Mouse (Mus musculus): Measurements from ENCODE around the gene Klrb1c. TPM values are rescaled to one million over a fixed set of nuclear protein-coding genes. Genes with fewer than 3 reads are reported as not detected.

The Klrb1c gene
- polyA plus RNA-seq (2014; fragmentation: Nextera tagmentation; extraction: Ambion mirVana), result 0.61 TPM in 1 of 2 replicates, not detected in the other

GRCm38 (mm10) chr6:128789115-128789514 is at the start of gene Klrb1c:
Klrb1c (minus strand) TSS chr6:128789215.
- no peak within 1 kb of the TSS for H3K4me2 ChIP-seq (replicated peaks; ENCODE audit: low read depth, low read length)
- no peak within 1 kb of the TSS for H3K27ac ChIP-seq (ENCODE audit: low read depth, low read length)
- no peak for ATAC-seq (ENCODE audit: low FRiP score, low TSS enrichment)
- H3K27me3 ChIP-seq (ENCODE audit: control insufficient read depth, insufficient read depth, low read length), result no peaks in the 10 kb centered on the region
- H3K4me3 ChIP-seq (ENCODE audit: low read length), result no peak within 1 kb of the TSS
- 93% methylated on average over 2 of the region's 2 CpGs for WGBS
- H3K9ac ChIP-seq (ENCODE audit: low read depth, low read length), result no peak within 1 kb of the TSS
- peaks cover 6% of the 10 kb centered on the region for H3K4me1 ChIP-seq (ENCODE audit: control insufficient read depth, insufficient read depth, low read length)
- no peaks in the 10 kb centered on the region for H3K36me3 ChIP-seq (ENCODE audit: control insufficient read depth, insufficient read depth, low read length)
- H3K9me3 ChIP-seq (ENCODE audit: control insufficient read depth, low read length), result no peaks in the 10 kb centered on the region

DNA sequence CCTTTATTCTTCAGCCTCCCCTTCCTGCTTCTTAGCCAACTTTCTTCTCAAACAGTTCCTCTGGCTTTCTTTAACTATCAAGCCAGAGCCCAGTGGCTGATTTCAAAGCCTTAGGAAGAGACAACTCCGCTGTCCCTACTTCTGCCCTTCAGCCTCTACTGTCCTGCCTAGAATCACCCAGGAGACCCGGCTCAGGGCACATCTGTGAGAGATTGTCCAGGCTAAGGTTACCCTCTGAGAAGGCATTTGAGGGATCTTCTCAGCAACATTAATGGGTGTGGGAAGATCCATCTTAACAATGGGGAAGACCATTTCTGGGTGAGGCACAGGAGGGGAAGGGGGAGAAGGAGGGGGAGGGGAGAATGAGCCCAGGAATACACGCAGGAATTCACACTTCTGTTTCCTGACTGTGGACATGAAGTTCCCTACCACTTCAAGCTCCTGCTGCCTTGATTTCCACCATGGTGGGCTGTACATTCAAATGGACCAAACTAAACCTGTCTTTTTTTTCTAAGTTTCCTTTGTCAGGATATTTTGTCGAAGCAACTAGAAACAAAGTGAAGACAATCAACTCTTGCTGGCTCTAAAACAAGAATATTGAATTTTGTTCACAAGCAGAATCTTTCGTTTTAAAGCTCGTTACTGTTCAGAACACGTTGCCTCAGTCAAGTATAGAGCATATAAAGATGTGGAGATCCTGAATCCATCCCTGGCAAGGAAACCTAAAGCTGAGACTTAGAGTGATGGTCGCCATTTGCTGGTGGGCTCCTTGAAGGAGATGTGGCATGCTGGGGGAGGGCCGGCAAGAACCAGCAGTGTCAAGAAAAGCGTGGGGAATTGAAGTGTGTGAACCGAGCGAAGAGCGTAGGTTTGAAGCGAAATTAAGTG is 48.7 kb upstream of the Klrb1c start:
- H3K4me2 ChIP-seq (replicated peaks; ENCODE audit: low read depth, low read length), result peak overlapping the region; percentile 50
- WGBS, result 2% methylated on average over 14 of the region's 14 CpGs
- no peaks in the 10 kb centered on the region for H3K36me3 ChIP-seq (ENCODE audit: control insufficient read depth, insufficient read depth, low read length)
- H3K9ac ChIP-seq (ENCODE audit: low read depth, low read length), result peak overlapping the region; percentile 87
- H3K4me3 ChIP-seq (ENCODE audit: low read length), result peak overlapping the region; percentile 86
- no peaks in the 10 kb centered on the region for H3K27me3 ChIP-seq (ENCODE audit: control insufficient read depth, insufficient read depth, low read length)
- H3K9me3 ChIP-seq (ENCODE audit: control insufficient read depth, low read length), result no peaks in the 10 kb centered on the region
- peak overlapping the region; percentile 96 for H3K27ac ChIP-seq (ENCODE audit: low read depth, low read length)
- H3K4me1 ChIP-seq (ENCODE audit: control insufficient read depth, insufficient read depth, low read length), result 0 out of 2 replicates have a peak, but pooled peaks cover 9% of the 10 kb centered on the region
- ATAC-seq (ENCODE audit: low FRiP score, low TSS enrichment), result peak; percentile 30; the same call in 1 of the 2 replicates

GRCm38 (mm10) chr6:128836955-128837334 is 47.9 kb upstream of the Klrb1c start:
- 85% methylated on average over 6 of the region's 6 CpGs for WGBS
- H3K36me3 ChIP-seq (ENCODE audit: control insufficient read depth, insufficient read depth, low read length), result no peaks in the 10 kb centered on the region
- H3K27ac ChIP-seq (ENCODE audit: low read depth, low read length), result no peak overlapping the region
- H3K4me3 ChIP-seq (ENCODE audit: low read length), result peak overlapping the region; percentile 86; the same call in 1 of the 2 replicates
- ATAC-seq (ENCODE audit: low FRiP score, low TSS enrichment), result no peak
- H3K4me2 ChIP-seq (replicated peaks; ENCODE audit: low read depth, low read length), result peak overlapping the region; percentile 50
- 0 out of 2 replicates have a peak, but pooled peaks cover 5% of the 10 kb centered on the region for H3K4me1 ChIP-seq (ENCODE audit: control insufficient read depth, insufficient read depth, low read length)
- no peaks in the 10 kb centered on the region for H3K9me3 ChIP-seq (ENCODE audit: control insufficient read depth, low read length)
- H3K9ac ChIP-seq (ENCODE audit: low read depth, low read length), result no peak overlapping the region
- no peaks in the 10 kb centered on the region for H3K27me3 ChIP-seq (ENCODE audit: control insufficient read depth, insufficient read depth, low read length)

DNA sequence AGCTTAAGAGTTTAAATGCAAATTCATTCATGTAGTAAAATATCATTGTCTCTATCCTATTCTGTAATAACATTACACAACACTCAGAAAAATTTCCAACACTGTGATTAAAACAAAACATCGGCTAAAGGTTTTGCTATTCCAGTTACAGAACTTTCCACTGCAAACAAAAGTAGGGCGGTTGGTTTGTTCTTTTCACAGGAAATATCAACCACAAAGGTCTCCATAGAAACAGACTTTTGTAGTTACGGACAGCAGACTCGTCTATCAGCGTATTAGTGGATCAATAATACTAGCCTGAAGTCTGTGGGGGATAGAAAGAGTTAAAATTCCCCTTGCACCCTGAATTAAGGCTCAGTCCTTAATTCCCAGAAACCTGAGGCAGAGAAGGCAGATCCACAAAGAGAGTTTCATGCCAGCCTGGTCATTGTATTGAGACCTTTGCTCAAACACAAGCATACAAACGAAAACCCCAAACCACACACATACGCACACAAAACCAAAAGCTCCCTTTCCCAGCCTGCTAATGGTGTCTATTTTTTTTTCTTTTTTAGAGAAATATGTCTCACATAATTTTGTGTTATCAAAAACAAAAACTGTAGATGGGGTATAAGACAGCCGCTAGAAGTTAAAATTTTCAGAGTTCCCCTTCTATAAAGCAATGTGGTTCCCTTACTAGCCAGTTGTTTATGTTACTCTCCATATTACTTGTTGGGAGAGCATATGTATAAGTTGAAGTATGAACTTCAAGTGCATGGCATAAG is 47.4 kb upstream of the Klrb1c start:
- WGBS, result 95% methylated on average over 8 of the region's 8 CpGs
- 0 out of 2 replicates have a peak, but pooled peaks cover 4% of the 10 kb centered on the region for H3K4me1 ChIP-seq (ENCODE audit: control insufficient read depth, insufficient read depth, low read length)
- ATAC-seq (ENCODE audit: low FRiP score, low TSS enrichment), result no peak

DNA sequence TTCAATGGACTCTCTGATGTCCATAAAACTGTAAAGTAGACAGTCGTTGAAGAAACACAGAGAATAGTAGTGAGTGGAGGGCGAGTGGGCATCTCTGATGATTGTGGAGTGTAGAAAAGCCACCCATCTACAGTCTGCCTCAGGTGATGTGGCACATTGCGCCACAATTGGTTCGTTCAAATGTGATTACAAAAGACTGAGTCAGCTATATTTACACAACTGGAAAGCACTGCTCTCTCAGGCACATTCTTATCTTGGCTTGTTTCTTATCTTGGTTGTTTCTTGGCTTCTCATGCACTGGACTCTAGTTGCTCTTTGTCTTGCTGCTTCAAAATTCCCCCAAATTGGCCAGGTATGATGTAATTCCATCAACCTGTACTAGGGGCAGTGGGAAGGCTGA is 46.6 kb upstream of the Klrb1c start:
- ATAC-seq (ENCODE audit: low FRiP score, low TSS enrichment), result no peak
- Histone ChIP-seq H3K27ac (ENCODE audit: low read depth, low read length) (no peak overlapping the region), H3K9ac (ENCODE audit: low read depth, low read length) (no peak overlapping the region), H3K9me3 (ENCODE audit: control insufficient read depth, low read length) (no peaks in the 10 kb centered on the region), H3K4me2 (replicated peaks; ENCODE audit: low read depth, low read length) (no peak overlapping the region), H3K4me3 (ENCODE audit: low read length) (no peak overlapping the region), H3K27me3 (ENCODE audit: control insufficient read depth, insufficient read depth, low read length) (no peaks in the 10 kb centered on the region), H3K4me1 (ENCODE audit: control insufficient read depth, insufficient read depth, low read length) (0 out of 2 replicates have a peak, but pooled peaks cover 4% of the 10 kb centered on the region), H3K36me3 (ENCODE audit: control insufficient read depth, insufficient read depth, low read length) (no peaks in the 10 kb centered on the region)
- WGBS, result 90% methylated on average over 4 of the region's 4 CpGs

More for the DNA sequence above, 47.4 kb upstream of the Klrb1c start:
- H3K27ac ChIP-seq (ENCODE audit: low read depth, low read length), result no peak overlapping the region
- H3K9ac ChIP-seq (ENCODE audit: low read depth, low read length), result no peak overlapping the region
- no peak overlapping the region for H3K4me2 ChIP-seq (replicated peaks; ENCODE audit: low read depth, low read length)
- no peaks in the 10 kb centered on the region for H3K36me3 ChIP-seq (ENCODE audit: control insufficient read depth, insufficient read depth, low read length)
- H3K4me3 ChIP-seq (ENCODE audit: low read length), result no peak overlapping the region
- no peaks in the 10 kb centered on the region for H3K27me3 ChIP-seq (ENCODE audit: control insufficient read depth, insufficient read depth, low read length)
- no peaks in the 10 kb centered on the region for H3K9me3 ChIP-seq (ENCODE audit: control insufficient read depth, low read length)

DNA sequence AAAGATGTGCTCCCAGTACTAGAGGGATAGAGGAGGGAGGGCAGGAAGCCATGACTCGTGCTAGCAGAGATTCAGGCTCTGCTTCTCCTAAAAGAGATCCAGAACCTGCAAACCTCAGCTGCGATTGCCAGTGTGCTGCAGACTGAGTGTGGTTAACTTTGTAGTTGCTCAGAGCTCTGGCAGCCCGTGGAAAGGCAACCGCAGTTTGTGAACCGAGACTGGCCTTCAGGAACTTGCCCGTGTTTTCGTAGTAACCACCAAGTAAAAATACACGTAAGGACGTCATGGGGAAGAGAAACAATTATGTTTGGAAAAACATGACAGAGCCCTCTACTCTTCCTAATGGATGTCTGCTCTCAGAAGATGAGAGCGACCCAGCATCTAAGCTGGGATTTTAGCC is 44.0 kb upstream of the Klrb1c start:
- Histone ChIP-seq H3K4me3 (ENCODE audit: low read length) (no peak overlapping the region), H3K27me3 (ENCODE audit: control insufficient read depth, insufficient read depth, low read length) (no peaks in the 10 kb centered on the region), H3K9me3 (ENCODE audit: control insufficient read depth, low read length) (no peaks in the 10 kb centered on the region), H3K4me1 (ENCODE audit: control insufficient read depth, insufficient read depth, low read length) (no peaks in the 10 kb centered on the region), H3K36me3 (ENCODE audit: control insufficient read depth, insufficient read depth, low read length) (no peaks in the 10 kb centered on the region), H3K9ac (ENCODE audit: low read depth, low read length) (no peak overlapping the region), H3K27ac (ENCODE audit: low read depth, low read length) (no peak overlapping the region), H3K4me2 (replicated peaks; ENCODE audit: low read depth, low read length) (no peak overlapping the region)
- no peak for ATAC-seq (ENCODE audit: low FRiP score, low TSS enrichment)
- 86% methylated on average over 10 of the region's 10 CpGs for WGBS

DNA sequence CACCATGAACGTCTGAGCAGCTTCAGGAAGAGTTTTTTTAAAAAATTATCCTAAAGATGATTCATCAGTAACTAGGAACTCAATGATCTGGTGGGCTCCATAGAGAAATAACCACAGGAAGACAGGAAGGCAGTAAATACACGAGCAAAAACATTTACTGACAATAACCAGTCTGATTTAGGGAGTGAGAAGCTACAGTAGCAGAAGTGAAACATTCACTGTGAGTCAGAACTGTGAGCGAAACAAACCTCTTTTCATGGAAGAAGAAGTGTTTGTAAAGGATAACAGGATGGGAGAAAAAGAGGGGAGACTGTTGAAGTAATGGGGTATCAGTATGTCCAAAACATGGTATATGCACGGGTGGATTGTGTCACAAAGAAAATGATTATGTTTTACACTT is 40.8 kb upstream of the Klrb1c start:
- WGBS, result 67% methylated on average over 4 of the region's 4 CpGs
- H3K9me3 ChIP-seq (ENCODE audit: control insufficient read depth, low read length), result no peaks in the 10 kb centered on the region

GRCm38 (mm10) chr6:128826781-128827180 is 37.8 kb upstream of the Klrb1c start:
- 76% methylated on average over 3 of the region's 3 CpGs for WGBS
- no peak overlapping the region for H3K9ac ChIP-seq (ENCODE audit: low read depth, low read length)
- no peak for ATAC-seq (ENCODE audit: low FRiP score, low TSS enrichment)

More for the DNA sequence above, 40.8 kb upstream of the Klrb1c start:
- H3K4me2 ChIP-seq (replicated peaks; ENCODE audit: low read depth, low read length), result no peak overlapping the region
- no peaks in the 10 kb centered on the region for H3K4me1 ChIP-seq (ENCODE audit: control insufficient read depth, insufficient read depth, low read length)
- ATAC-seq (ENCODE audit: low FRiP score, low TSS enrichment), result no peak
- H3K27ac ChIP-seq (ENCODE audit: low read depth, low read length), result no peak overlapping the region
- no peak overlapping the region for H3K4me3 ChIP-seq (ENCODE audit: low read length)
- no peaks in the 10 kb centered on the region for H3K36me3 ChIP-seq (ENCODE audit: control insufficient read depth, insufficient read depth, low read length)
- H3K9ac ChIP-seq (ENCODE audit: low read depth, low read length), result no peak overlapping the region
- H3K27me3 ChIP-seq (ENCODE audit: control insufficient read depth, insufficient read depth, low read length), result no peaks in the 10 kb centered on the region

More at GRCm38 (mm10) chr6:128826781-128827180, 37.8 kb upstream of the Klrb1c start:
- Histone ChIP-seq H3K27ac (ENCODE audit: low read depth, low read length) (no peak overlapping the region), H3K4me3 (ENCODE audit: low read length) (no peak overlapping the region), H3K4me1 (ENCODE audit: control insufficient read depth, insufficient read depth, low read length) (no peaks in the 10 kb centered on the region), H3K4me2 (replicated peaks; ENCODE audit: low read depth, low read length) (no peak overlapping the region), H3K9me3 (ENCODE audit: control insufficient read depth, low read length) (no peaks in the 10 kb centered on the region), H3K36me3 (ENCODE audit: control insufficient read depth, insufficient read depth, low read length) (no peaks in the 10 kb centered on the region), H3K27me3 (ENCODE audit: control insufficient read depth, insufficient read depth, low read length) (no peaks in the 10 kb centered on the region)

Measured in kidney, embryonic 14.5 days (tissue).